Mouse (Mus musculus): Measurements from ENCODE around the gene Pde6d.
A peak's percentile ranks its signal among the peaks of the same experiment; 100 is the strongest.

Gene Pde6d

DNA sequence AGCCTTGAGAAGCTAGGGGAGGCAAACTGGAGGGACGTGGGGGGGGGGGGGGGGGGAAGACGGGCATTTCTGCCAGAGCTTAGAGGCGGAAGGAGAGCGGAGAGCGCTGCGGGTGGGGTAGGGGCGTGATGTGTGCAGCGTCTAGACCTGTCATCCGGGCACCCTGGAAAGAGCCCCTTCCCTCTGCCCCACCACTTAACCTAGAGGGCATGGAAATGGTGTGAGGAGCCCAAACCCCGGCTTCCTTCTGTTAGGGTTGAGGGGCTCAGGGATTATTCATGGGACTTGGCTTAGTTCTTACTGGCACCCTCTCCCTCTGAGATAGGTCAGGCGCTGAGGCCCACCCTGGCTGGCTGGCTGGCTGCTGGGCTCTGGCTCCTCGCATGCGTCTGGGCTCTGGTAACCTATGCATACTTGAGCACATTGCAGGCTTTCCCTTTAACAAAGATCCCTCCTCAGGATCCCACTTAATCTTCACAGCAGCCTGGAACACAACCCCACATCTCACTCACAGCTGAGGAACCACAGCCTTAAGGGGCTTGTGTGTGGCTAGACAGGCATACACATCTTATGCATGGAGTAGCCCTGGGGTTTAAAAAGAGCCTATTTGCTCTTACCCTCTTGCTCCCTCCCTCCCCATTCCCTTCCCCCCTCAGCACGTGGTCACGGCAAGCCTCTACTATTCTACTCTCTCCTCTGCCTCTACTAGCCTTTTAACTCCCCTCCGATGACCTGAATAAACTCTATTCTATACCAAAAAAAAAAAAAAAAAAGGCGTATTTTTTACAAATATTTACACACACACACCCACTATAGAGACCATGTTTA lies 80.0 kb downstream of the Pde6d start:
- DNase-seq = peak in 1 of 2 experiments; percentile 26

- DNase-seq = peak; percentile 98 to 99
Observed at GRCm38 (mm10) chr1:86501559-86501958, 80.9 kb downstream of the Pde6d start.

DNA sequence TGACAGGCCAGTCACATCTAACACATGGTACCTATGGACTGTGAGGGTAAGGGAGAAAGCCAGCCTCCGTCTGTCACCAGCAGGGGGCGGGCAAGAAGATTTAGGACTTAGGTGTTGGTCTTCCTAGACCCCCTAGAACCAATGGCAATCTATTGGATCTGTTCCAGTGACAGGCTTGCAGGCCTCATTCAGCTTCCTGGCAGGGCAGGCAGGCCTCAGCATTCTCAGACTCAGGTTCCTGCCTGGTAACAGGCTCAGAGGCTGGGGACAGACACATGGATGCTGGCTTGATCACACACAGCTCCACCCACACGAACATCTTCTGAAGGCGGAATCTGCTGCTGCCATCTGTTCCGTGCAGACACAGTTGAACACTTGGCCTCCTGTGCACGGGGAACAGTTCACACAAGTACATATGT lies 81.3 kb downstream of the Pde6d start:
- peak; percentile 82 to 90 for DNase-seq

GRCm38 (mm10) chr1:86500681-86501080 lies 81.7 kb downstream of the Pde6d start:
- no peak for DNase-seq

DNA sequence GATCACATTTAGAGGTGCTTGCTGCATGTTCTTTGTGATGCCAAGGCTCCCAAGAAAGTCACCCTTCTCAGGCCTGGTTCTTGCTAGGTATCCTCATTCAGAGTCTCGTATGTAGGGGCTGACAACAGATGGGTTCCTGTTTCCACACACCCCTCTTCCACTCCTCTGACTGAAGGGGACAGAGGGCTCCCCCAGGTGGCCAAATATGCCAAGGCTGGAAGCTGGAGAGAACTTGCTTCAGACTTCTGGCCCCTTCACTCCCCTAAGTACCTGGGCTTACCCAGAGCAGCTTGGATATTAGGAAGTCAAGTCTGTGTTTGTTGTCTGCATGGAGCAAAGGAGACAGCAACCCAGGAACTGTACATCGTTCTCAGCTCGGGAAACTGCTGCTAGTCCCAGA lies 82.5 kb downstream of the Pde6d start:
- peak; percentile 77 to 84 for DNase-seq

DNA sequence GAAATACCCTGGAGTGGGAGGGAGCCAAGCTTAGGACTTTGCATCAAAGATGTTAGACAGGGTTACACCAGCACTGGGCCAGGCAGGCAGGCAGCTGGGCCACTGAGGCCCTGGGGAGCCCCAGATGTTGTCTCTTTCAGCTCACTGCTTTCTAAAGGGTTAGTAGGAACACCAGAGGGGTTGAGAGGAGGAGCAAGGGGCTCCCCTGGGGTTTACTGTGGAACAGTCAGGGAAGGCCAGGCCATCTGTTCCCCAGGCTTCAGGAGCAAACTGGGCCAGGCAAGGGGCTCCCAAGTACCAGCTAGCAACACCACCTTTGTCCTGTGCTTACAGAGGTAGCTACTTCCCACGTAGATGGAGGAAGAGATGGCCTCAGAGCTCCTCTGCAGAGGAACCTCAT lies 83.8 kb downstream of the Pde6d start:
- DNase-seq = peak; percentile 44 to 46

DNA sequence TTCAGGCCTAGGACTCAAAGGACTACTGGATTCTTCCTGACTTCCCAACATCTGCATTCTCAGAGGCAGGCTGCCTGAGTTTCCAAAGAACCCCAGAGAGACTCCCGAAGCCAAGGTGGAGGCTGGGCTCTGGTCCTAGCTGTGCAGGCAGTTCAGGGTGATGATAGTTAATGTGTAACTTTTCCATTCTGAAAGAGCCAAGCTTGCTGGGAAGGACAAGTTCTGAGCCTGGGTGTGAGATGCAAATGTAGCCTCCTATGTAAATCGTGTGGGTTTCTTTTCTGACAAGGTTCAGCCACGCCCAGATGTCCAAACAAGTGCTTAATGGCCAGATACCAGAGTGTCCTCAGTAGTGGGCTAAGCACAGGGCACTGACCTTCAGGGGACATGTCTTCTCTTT lies 84.4 kb downstream of the Pde6d start:
- DNase-seq = no peak

GRCm38 (mm10) chr1:86497361-86497760 lies 85.1 kb downstream of the Pde6d start:
- DNase-seq = peak; percentile 22 to 28

GRCm38 (mm10) chr1:86496340-86496739 lies 86.1 kb downstream of the Pde6d start:
- no peak for DNase-seq

DNA sequence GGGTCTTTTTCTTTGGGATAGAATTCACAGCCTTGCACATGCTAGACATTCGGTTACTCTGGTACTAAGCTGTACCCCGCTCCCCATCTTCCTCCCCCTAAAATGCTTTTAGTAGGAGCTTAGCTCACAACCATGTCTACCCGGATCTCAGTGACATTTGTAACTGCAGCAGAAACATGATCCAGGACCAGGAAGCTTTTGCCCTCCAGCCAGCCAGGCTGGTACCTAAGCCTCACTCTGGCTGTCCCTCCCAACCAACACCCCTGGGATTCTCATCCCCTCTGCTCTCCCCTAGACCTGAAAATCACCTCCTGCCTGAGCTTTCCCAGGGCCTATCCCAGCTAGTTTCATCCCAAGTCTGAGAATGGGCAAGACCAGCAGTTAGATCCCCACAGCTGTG lies 88.6 kb downstream of the Pde6d start:
- no peak for DNase-seq

Measured in cerebellum, postnatal 14 days (tissue).